Mouse (Mus musculus) telencephalon, adult 2 months (tissue): ENCODE data around the gene Cox10.

ENCODE experiments used
- DNase-seq: peaks from one replicate; pipeline ENCODE4 v3.0.0-alpha.2; 2011; ENCODE audit warnings: low read depth, low spot score

Cox10 gene

GRCm38 (mm10) chr11:64000200-64000794 is 79.0 kb downstream of the Cox10 start:
- DNase-seq: no peak

- no peak for DNase-seq
Observed at GRCm38 (mm10) chr11:63999431-63999830, 79.8 kb downstream of the Cox10 start.

- DNase-seq: no peak
Observed at GRCm38 (mm10) chr11:63991958-63992357, 87.3 kb downstream of the Cox10 start.

- DNase-seq: no peak
Observed at GRCm38 (mm10) chr11:63990759-63991158, 88.5 kb downstream of the Cox10 start.

GRCm38 (mm10) chr11:63990311-63990710 is 89.0 kb downstream of the Cox10 start:
- no peak for DNase-seq

GRCm38 (mm10) chr11:63988991-63989860 is 90.0 kb downstream of the Cox10 start:
- DNase-seq: no peak

- DNase-seq: no peak
Observed at GRCm38 (mm10) chr11:63988031-63988665, 91.1 kb downstream of the Cox10 start.

- no peak for DNase-seq
Observed at GRCm38 (mm10) chr11:63986710-63987109, 92.6 kb downstream of the Cox10 start.

GRCm38 (mm10) chr11:63985481-63985880 is 93.8 kb downstream of the Cox10 start:
- no peak for DNase-seq

GRCm38 (mm10) chr11:63984622-63985168 is 94.6 kb downstream of the Cox10 start:
- no peak for DNase-seq

- no peak for DNase-seq
Observed at GRCm38 (mm10) chr11:63977741-63978140, 101.5 kb downstream of the Cox10 start.

- DNase-seq: no peak
Observed at GRCm38 (mm10) chr11:63976775-63977174, 102.5 kb downstream of the Cox10 start.

- DNase-seq: no peak
Observed at GRCm38 (mm10) chr11:63975260-63975899, 103.9 kb downstream of the Cox10 start.

GRCm38 (mm10) chr11:63973973-63974372 is 105.3 kb downstream of the Cox10 start:
- no peak for DNase-seq

GRCm38 (mm10) chr11:63971462-63971861 is 107.8 kb downstream of the Cox10 start:
- no peak for DNase-seq

- DNase-seq: no peak
Observed at GRCm38 (mm10) chr11:63970818-63971217, 108.5 kb downstream of the Cox10 start.

GRCm38 (mm10) chr11:63969205-63969910 is 109.9 kb downstream of the Cox10 start:
- DNase-seq: no peak

- DNase-seq: no peak
Observed at GRCm38 (mm10) chr11:63968388-63969035, 110.8 kb downstream of the Cox10 start.

GRCm38 (mm10) chr11:63967641-63968387 is 111.5 kb downstream of the Cox10 start:
- DNase-seq: no peak

GRCm38 (mm10) chr11:63965437-63965836 is 113.8 kb downstream of the Cox10 start:
- no peak for DNase-seq
